Mouse (Mus musculus): ENCODE measurements around the gene Sec31a.
"Not testable (repeated sequence)": the region's sequence is repeated elsewhere in the genome, so short reads cannot be mapped to it uniquely, and the experiment has no call there.

The Sec31a gene

GRCm38 (mm10) chr5:100415761-100416590 is at the start of gene Sec31a:
TSS of gene Sec31a (minus strand) at chr5:100416234.
- DNase-seq (ENCODE audit: low read depth, low spot score) = peak; percentile 97

- no peak for DNase-seq (ENCODE audit: low read depth, low spot score)
Observed at GRCm38 (mm10) chr5:100462374-100462773, 46.3 kb upstream of the Sec31a start.

- DNase-seq (ENCODE audit: low read depth, low spot score) = no peak
Observed at GRCm38 (mm10) chr5:100461526-100461925, 45.5 kb upstream of the Sec31a start.

GRCm38 (mm10) chr5:100459468-100459867 is 43.4 kb upstream of the Sec31a start:
- no peak for DNase-seq (ENCODE audit: low read depth, low spot score)

- no peak for DNase-seq (ENCODE audit: low read depth, low spot score)
Observed at GRCm38 (mm10) chr5:100451871-100452270, 35.8 kb upstream of the Sec31a start.

- no peak for DNase-seq (ENCODE audit: low read depth, low spot score)
Observed at GRCm38 (mm10) chr5:100438796-100439195, 22.8 kb upstream of the Sec31a start.

GRCm38 (mm10) chr5:100437917-100438316 is 21.9 kb upstream of the Sec31a start:
- DNase-seq (ENCODE audit: low read depth, low spot score) = no peak

- peak; percentile 35 for DNase-seq (ENCODE audit: low read depth, low spot score)
Observed at GRCm38 (mm10) chr5:100437086-100437485, 21.1 kb upstream of the Sec31a start.

GRCm38 (mm10) chr5:100430966-100431365 is 14.9 kb upstream of the Sec31a start:
- DNase-seq (ENCODE audit: low read depth, low spot score) = no peak

GRCm38 (mm10) chr5:100430076-100430390 is 14.0 kb upstream of the Sec31a start:
- no peak for DNase-seq (ENCODE audit: low read depth, low spot score)

- peak; percentile 99 for DNase-seq (ENCODE audit: low read depth, low spot score)
Observed at GRCm38 (mm10) chr5:100429344-100430075, 13.5 kb upstream of the Sec31a start.

GRCm38 (mm10) chr5:100428734-100429343 is 12.8 kb upstream of the Sec31a start:
- DNase-seq (ENCODE audit: low read depth, low spot score) = no peak

- peak; percentile 21 for DNase-seq (ENCODE audit: low read depth, low spot score)
Observed at GRCm38 (mm10) chr5:100428031-100428733, 12.1 kb upstream of the Sec31a start.

- DNase-seq (ENCODE audit: low read depth, low spot score) = no peak
Observed at GRCm38 (mm10) chr5:100427276-100427675, 11.2 kb upstream of the Sec31a start.

GRCm38 (mm10) chr5:100425823-100426222 is 9.8 kb upstream of the Sec31a start:
- not testable (repeated sequence) for DNase-seq (ENCODE audit: low read depth, low spot score)

- no peak for DNase-seq (ENCODE audit: low read depth, low spot score)
Observed at GRCm38 (mm10) chr5:100424252-100424651, 8.2 kb upstream of the Sec31a start.

- DNase-seq (ENCODE audit: low read depth, low spot score) = no peak
Observed at GRCm38 (mm10) chr5:100423626-100424025, 7.6 kb upstream of the Sec31a start.

- peak; percentile 24 for DNase-seq (ENCODE audit: low read depth, low spot score)
Observed at GRCm38 (mm10) chr5:100418861-100419260, 2.8 kb upstream of the Sec31a start.

- DNase-seq (ENCODE audit: low read depth, low spot score) = peak; percentile 18
Observed at GRCm38 (mm10) chr5:100418077-100418476, 2.0 kb upstream of the Sec31a start.

- DNase-seq (ENCODE audit: low read depth, low spot score) = no peak
Observed at GRCm38 (mm10) chr5:100414474-100415196, 1.4 kb downstream of the Sec31a start.

GRCm38 (mm10) chr5:100412886-100413285 is 3.1 kb downstream of the Sec31a start:
- no peak for DNase-seq (ENCODE audit: low read depth, low spot score)

Data from A20 (cell line).